Mouse (Mus musculus) embryo, embryonic 11.5 days (tissue): ENCODE results near the gene Hoxa13.

Source experiments
- DNase-seq: peaks from one replicate; pipeline ENCODE4 v3.0.0-alpha.2; 2012; ENCODE audit warnings: low read depth, low spot score

Gene Hoxa13

DNA sequence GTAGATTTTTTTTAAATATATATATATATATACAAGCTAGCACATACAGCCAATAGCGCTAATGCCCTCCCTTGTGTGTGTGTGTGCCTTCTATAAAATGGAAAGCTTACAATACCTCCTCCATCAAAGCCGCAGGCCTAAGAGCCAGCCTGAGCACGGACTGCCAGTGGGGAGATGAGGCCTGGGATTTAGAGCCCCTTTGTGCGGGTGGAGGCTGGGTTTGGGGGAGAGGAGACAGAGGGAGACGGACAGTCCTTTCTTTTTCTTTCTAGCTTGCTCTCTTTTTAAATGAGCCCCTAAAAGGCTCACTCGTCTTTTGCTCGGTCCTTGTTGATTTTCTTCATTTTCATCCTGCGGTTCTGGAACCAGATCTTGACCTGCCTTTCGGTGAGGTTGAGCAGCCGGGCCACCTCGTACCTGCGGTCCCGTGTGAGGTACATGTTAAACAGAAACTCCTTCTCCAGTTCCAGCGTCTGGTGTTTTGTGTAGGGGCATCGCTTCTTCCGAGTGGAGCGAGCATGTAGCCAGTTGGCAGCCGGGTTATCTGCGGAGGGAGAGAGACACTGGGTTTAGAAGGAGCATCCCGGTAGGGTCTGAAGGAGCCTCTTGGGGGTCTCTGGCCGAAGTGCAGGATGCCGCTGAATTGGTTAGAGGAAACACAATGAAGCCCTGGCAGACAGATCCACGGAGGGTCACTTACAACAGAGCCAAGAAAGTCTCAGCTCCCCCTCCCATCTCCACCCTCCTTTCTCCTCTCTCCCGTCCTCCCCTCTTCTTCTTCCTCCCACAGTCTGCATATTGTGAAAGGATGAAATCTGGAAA lies 36.5 kb downstream of the Hoxa13 start:
- DNase-seq, result no peak

DNA sequence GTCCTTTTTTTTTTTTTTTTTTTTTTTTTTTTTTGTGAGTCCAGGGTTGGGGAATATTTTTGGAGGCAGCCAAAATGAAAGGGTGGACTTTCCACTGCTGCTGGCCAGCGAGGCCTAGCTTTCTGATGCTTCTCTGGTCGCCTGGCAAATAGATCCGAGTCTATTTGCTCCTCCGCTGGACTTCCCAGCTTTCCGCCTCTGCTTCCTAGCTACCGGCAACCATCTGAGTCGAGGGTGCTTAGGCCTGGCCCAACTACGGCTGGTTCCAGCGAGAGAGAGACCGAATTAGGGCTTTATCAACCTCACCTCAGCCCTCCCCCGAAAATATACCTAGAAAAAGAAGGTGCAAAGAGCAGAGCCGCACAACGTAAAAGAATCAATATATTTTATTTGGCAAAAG lies 38.0 kb downstream of the Hoxa13 start:
- DNase-seq, result no peak

DNA sequence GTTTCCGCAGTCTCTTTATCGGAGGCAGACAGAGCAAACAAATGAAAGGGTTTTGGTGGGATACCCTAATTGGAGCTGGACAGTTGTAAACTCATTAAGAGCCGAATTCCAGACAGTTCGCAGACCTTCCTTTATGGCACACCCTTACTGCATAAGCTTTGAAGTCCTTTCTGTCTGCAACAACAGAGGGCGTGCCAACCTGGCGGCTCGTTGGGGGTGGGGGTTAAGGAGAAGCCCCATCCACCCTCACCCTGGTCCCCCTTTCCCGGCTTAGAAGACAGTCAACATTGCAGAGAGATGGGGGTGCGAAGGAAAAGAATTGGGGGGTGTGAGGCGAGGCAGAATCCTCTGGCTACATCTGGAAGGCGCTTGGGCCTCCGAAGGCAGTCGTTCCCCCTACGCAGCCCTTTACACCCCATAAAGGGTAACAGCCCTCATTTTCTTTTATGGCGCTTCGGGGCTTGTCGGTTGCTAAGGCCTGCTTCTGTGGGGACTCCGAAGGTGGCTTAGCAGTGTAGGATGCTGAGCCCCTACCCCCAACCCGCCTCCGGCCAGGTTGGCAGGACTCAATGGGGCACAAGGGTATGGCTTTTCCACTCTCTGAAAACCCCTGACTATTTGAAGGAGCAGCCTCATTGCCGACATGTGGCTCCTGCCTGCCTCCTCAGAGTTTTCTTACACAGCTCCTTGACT lies 38.5 kb downstream of the Hoxa13 start:
- no peak for DNase-seq

DNA sequence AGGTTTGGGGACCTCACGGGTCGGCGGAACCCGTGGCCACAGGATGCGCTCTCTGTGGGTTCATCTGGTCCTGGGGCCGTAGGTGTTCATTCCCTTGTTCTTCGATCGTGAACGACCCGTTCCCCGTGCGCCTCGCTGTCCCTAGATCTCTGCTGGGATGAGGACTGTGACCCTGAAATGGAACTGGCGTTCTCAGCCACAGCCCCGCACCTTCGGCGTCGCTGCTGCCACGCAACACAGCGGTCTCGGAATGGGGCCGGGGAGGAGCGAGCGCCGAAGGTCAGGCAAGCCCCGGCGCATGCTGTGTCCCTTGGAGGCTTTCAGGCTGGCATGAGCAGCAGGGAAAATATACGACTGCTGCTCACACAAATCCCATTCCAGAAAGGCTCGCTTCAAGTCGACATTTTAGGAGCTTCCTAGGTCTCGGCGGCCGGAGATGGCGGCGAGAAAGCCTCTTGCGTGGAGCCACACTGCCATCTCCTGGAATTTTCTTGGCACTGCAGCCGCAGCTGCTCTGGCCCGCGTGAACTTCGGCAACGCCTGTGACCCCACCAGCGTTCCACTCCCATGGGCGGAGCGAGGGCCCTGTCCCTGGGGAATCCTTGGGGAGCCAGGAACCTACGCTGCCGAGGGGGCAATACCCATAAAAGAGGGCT lies 39.2 kb downstream of the Hoxa13 start, which contains the start of gene Hoxa7:
TSS of gene Hoxa7 (minus strand) at position 518 of the 656 bp plus-strand sequence.
- peak; percentile 93 for DNase-seq

DNA sequence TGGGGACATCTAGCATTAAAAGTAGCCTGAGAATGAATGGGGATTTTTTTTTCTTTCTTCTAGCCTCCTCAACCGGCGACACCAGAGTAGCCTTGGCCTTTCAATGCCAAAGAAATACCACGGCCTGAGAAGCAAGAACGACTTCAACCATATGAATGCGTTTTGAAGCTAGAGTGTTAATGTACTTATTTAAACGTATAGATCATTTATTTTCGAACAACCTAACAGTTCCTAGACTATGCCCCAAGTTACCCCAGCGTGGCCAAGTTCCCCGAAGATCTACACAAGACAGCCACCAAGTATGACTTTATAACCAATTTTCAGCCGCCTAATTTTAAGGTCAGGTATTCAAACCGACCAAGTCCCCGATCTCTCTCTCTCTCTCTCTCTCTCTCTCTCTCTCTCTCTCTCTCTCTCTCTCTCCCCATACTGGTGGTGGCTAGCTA lies 39.8 kb downstream of the Hoxa13 start:
- DNase-seq, result no peak

DNA sequence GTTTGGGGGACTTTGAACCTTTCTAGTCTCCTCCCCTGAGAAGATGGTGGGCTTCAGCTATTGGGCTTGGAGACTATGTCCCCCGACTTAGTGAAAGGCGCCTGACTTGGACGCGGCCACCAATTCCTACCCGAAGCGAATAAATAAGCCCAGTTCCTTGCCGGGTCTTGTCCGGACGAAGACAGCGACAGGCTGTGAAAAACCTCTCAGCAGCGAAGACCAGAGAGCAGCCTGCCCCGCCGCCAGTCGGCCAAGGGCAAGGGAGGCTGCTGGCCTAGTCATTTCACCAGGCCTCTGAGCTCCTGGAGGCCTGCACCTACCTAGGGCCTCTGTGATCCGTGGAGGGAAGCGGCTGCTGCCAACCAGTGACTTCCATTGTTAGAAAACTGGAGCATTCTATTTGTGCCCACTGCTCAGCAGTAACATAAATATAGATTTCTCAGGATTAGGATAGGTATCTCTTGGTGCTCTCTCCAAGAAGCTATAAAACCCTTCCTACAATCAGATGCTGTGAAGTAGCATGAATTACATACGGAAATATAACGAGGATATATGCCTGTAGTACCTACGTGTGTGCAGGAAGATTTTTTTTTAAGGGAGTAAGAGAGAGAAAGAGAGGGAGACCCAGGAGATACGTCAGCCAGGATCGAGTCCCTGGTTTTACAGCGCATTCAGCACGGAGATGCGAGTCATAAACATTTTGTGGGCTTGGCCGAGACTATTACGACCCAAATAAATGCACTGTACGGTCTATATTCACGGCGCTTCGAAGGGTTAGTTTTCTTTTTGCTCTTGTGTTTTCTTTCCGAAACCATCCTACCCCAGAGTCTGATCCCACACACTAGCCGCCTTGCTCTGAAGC lies 40.4 kb downstream of the Hoxa13 start:
- DNase-seq, result no peak

DNA sequence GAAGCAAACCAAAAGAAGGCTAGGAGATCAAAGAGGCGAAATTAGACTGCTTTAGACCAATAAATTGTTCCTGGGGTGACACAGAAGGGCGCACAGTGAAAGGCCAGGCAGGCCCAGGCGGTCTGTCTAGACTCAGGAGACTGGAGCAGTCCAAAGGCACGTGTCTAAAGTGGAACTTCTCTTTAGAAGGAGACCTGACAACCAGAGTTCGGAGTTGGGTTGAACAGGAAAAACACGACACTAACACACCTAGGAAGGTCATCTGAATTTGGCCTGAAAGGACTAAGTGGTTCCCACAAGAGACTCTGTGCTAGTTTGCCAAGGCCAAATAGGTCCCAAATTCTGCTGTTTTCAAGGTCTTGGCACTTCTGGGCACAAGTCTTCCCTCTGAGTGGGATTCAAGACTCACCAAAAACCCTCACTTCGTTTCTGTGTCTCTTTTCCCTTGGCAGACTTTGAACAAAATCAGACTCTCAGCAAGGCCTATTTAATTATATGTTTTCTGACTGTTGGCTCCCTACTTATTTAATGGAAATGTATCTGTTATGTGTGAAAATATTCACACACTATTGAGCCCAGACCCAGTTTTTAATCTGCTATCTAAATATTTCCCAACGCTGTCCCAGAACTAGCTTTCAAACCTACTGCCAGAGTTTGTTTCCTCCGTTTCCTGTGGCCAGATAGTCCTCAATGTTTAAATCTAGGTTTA lies 41.3 kb downstream of the Hoxa13 start:
- DNase-seq, result no peak

DNA sequence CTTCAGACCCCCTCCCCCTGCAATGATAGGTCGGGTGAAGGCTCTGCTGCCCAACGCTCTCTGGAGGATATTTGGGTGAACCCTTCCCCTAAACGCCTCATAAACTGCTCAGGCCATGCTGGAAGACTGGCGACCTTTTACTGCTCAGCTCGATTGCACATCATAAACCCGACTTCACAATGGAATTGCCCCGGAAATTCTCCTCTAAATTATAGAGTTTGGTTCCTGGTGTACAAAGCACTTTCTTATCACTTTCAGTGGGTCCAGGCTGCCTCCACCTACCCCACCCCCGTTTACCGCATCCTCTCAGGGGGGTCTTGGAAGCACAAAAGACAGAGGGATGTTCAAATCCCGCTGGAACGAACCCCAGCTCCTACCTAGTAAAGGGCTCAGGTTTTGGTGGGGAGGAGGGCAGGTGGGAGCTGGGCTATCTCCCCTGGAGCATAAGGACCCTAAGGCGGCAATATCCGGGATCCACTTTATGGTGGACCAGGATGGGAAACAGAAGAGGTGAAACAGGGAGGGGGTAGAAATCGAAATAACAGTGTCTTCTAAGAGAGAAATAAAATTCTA lies 42.0 kb downstream of the Hoxa13 start:
- DNase-seq, result no peak

DNA sequence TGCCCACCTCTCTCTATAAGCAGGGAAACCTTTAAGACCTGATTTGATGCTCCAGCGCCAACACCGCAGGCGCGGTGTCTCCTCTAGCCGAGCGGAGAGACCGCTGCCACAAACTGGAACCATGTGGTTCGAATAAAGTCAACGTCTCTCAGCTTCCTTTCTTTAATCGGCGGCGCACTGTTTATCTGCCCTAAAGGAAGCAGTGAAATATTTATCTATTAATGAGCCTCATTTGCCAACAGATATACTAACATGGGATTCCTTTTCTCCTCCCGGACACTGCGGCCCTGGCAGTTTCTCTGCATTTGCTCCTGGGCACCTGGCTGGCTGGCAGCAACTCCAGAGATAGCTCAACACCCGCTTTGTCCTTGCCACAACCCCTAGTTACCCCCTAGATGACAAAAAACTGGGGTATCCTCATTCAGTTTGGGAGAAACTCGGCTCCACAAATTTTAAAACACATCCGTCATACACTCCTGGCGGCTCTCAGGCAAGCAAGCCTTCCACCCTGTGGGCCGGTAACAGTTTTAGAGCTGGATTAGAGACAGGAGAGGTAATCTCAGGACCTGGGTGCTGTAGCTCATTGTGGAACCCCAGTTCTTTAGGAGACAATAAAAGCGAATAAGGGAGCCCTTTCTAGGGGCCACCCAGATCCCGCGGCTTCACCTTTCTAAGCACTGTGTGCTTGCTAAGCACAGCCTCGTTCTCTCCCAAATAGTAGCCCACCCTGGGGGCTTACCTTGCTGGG lies 42.6 kb downstream of the Hoxa13 start:
- no peak for DNase-seq

DNA sequence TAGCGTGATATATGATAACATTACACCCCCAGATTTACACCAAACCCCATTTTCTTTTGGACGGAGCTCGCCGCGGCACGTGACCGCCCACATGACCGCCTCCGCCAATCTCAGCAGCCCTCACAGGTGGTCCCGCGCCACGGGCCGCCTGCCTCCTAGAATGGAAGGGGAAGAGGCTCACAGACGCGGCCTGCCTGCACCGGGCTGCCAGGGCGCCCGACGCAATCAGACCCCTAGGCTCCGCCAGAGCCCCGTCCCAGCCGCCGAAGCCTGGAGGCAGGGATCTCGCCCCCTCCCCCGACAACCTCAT lies 43.3 kb downstream of the Hoxa13 start:
- DNase-seq, result peak; percentile 83

DNA sequence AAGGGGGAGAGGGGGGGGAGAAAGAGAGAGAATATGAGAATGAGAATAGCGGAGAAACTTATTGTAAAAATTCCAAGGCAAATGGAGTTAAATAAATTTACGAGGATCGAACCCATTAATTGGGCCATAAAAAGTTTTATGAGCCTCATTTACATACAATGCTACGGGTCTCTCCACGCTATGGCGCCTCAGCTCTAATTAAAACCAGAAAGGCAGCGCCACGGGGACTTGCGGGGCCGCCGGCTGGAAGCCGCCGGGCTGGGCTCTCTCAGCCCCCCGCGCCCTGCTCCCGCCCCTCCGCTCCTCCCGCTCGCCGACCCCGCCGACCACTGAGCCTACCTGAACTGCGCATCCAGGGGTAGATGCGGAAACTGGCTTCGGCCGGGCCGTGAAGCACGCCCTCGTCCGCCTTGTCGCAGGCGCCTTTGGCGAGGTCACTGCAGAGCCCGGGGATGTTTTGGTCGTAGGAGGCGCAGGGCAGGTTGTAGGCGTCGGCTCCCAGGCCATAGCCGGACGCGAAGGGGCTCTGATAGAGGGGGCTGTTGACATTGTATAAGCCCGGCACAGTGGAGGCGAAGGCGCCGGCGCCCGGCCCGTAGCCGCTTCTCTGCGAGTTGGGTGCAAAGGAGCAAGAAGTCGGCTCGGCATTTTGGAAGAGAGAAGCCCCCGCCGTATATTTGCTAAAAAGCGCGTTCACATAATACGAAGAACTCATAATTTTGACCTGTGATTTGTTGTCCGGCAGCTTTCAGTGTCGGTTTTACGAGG lies 43.8 kb downstream of the Hoxa13 start:
- DNase-seq, result no peak

DNA sequence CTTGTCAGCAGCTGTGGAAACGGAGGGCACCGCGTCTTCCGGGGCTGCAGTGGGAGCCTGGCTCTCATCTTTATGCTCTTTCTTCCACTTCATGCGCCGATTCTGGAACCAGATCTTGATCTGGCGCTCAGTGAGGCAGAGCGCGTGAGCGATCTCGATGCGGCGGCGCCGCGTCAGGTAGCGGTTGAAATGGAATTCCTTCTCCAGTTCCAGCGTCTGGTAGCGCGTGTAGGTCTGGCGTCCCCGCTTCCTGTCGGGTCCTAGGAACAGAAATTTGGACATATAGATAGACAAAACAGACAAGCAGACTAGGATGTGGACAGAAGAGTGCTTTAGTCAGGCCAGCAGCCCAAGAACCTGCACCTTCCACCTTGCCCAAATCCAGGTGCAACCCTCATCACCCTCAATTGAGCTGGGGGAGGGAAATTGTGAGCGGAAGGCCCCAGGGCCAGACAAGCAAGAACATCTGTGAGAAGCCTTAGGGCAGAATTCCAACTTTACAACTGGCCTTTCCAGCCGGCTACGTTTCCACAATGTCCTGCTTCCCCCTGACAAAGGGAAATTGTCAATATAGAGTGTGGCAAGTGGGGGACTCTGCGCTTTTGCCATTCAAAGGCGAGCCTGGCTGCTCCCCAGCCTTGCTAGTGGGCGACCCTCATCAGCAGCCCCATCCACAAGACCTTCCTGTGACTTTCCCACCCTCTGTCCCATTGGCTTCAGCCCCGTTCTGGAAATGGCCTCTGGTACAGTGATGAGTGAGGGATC lies 44.7 kb downstream of the Hoxa13 start:
- DNase-seq, result no peak

DNA sequence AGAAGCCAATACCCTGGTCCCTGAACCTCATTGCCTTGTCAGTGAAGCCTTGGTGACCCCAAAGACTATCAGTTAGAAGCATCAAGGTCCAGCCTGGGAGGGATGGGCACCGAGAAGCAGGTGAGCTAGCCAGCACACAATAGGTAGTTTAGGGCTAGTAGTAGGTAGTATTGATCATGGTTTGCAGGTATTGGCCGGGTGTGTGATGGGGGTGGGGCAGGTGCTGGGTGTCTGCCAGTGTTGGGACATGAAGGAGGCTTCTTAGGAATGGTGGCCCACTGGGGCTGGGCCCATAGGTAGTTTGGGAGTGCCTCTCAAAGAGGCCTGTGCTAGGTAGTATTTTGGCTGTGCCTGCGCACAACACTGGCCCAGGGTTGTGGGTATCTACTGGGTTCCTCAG lies 45.6 kb downstream of the Hoxa13 start:
- no peak for DNase-seq

DNA sequence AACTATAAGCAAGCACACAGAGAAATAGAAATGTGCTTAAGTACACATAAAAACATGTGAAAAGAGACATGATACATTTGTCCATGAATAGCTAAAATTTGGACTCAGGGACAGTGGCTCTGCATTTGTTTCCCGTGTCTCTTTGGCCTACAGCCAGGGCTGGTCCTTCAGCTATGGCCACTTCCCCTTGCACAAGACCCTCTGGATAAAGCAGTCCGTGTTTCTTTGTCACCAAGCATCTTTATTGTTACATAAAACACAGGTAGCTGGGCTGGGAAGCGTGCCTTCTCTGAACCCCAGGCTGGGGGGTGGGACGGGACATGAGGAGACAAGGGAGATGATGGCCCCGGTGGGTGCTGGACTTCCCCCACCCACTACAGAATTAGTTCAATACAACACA lies 46.4 kb downstream of the Hoxa13 start:
- no peak for DNase-seq

DNA sequence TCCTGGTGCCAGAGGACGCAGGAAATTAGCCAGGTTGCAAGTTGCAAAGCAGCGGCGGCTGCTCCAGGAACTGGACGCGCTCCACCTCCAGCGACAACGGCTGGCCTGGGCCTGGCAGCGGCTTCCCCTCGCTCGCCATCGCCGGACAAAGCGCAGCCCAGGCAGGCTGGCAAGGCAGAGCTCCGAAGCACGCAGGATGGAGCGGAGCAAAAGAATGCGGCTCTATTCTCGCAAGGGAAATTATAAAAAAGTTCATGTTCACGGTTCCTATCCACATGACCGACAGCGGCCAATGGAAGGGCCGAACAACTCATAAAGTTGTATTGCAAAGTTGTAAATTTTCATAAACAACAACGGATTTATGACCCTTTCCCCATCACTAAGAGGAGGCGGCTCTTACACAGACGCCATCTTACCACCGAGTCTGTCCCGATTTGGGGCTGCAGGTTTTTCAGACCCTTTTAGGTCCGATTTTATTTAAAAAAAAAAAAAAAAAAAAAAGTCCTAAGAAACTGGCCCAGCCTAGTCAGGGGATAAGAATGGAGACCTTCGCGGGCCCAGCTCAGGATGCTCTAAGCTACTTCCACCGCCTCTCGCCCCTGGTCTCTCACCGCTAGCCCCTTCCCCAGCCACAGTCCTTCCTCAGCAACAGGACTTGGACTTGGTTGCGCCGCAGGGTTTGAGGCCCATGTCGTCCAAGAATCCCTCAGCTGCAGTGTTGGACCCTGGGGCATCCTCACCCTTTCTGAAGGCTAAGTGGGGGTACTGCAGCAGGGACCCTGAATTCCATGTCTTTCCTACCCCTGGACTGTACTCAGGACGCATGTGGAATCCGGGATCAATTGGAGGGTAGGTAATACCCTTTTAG lies 47.3 kb downstream of the Hoxa13 start, which contains the start of the genes Hoxa3 and Gm28308:
TSS of gene Hoxa3 (minus strand) at position 218 of the 868 bp plus-strand sequence.
TSS of gene Gm28308 (minus strand) at position 221 of the 868 bp plus-strand sequence.
- no peak for DNase-seq

DNA sequence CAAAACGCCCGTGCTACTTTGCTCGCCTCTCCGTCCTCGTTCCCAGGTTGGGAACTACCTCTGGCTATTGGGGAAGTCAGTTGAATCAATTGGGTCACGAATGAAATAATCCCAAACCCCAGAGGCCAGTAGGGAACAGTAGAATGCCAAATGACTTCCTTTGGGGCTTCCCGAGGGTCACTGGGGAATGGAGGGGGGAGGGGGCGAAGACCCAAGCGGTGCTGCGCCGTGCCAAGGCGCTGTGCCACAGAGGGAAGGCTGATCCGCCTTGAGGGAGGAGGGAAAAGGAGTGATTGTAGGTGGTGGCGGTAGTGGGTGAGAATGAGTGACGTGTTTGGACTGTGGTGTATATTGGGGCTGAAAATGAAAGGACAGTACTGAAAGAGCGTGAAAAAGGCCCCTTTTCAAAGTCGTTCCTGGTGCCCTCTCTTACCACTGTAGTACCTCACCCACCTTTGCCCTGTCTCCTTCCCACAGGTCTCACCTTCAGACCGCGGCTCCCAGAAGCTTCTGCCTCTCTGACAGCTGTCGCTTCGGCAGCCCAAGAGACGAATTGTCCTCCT lies 48.0 kb downstream of the Hoxa13 start:
- no peak for DNase-seq

DNA sequence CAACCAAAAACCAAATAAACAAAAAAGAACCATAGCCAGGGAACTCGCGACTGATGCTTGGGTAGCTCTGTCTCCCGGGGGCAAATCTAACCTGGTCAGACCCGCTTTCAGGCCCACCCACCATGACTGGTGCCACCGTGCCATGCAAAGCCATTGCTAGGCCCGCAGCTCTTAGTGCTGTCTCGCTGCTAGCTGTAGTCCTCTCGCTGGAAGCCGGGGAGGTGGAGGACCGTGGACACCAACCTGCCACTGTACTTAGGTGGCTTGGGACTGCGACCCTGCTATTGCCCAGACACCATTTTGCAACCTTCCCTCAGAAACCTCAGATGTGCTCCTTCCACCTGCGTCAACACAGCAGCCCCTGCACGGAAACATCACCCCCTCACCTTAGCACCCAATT lies 48.7 kb downstream of the Hoxa13 start:
- no peak for DNase-seq
